Mouse (Mus musculus) stomach, postnatal 0 days (tissue): Measurements from ENCODE around the gene Klf16. TPM values are rescaled to one million over a fixed set of nuclear protein-coding genes. Genes with fewer than 3 reads are reported as not detected.

Experiments used
- ATAC-seq: fragments of 200-750 bp; cut with Nextera tagmentation; 2 replicates; pipeline ENCODE4 v1.8.0; 2017; ENCODE audit not compliant: low FRiP score, low TSS enrichment
- DNase-seq: peaks from one replicate; pipeline ENCODE4 v3.0.0-alpha.2; 2016; ENCODE audit warnings: low spot score
- H3K27ac ChIP-seq: fragments of 300-500 bp; sonication (generic); replicated peaks from 2 replicates; pipeline ENCODE4 v1.5.1; 2014; ENCODE audit warnings: mild to moderate bottlenecking, control low read depth
- H3K27me3 ChIP-seq: fragments of 300-500 bp; sonication (generic); 2 replicates; pipeline ENCODE4 v1.6.1; 2014; ENCODE audit warnings: low read length; ENCODE audit not compliant: control insufficient read depth, insufficient read depth
- H3K36me3 ChIP-seq: fragments of 300-500 bp; sonication (generic); 2 replicates; pipeline ENCODE4 v1.6.1; 2014; ENCODE audit warnings: low read length, mixed read lengths; ENCODE audit not compliant: control insufficient read depth, insufficient read depth
- H3K4me1 ChIP-seq: fragments of 300-500 bp; sonication (generic); replicated peaks from 2 replicates; pipeline ENCODE4 v1.6.1; 2014; ENCODE audit warnings: antibody characterized with exemption; ENCODE audit not compliant: control insufficient read depth, insufficient read depth
- H3K4me2 ChIP-seq: fragments of 300-500 bp; sonication (generic); replicated peaks from 2 replicates; pipeline ENCODE4 v1.6.1; 2014; ENCODE audit warnings: low read depth, mild to moderate bottlenecking, control low read depth, moderate library complexity
- H3K4me3 ChIP-seq: fragments of 300-500 bp; sonication (generic); 2 replicates; pipeline ENCODE4 v1.5.1; 2014; ENCODE audit warnings: low read depth, low read length, control low read depth
- H3K9ac ChIP-seq: fragments of 300-500 bp; sonication (generic); 2 replicates; pipeline ENCODE4 v1.6.1; 2014; ENCODE audit warnings: mild to moderate bottlenecking, low read length, control low read depth, mixed read lengths
- H3K9me3 ChIP-seq: fragments of 300-500 bp; sonication (generic); 2 replicates; pipeline ENCODE4 v1.6.1; 2016; ENCODE audit warnings: low read length; ENCODE audit not compliant: control insufficient read depth
- CTCF ChIP-seq: IDR thresholded peaks from 2 replicates; pipeline ENCODE4 v1.5.1; 2016; ENCODE audit warnings: antibody characterized with exemption, low read depth, mild to moderate bottlenecking, moderate library complexity
- EP300 ChIP-seq: optimal IDR thresholded peaks from 2 replicates; pipeline ENCODE3; 2016; ENCODE audit warnings: antibody characterized with exemption
- WGBS: fragments of 180-500 bp; shearing (Covaris S2); extraction: QIAGEN DNeasy Blood & Tissue Kit; methylation state at CpG from one replicate; pipeline ENCODE4 v1.1.7; 2014; 5-methylcytosine and 5-hydroxymethylcytosine counted together
- polyA plus RNA-seq: library from polyadenylated mRNA; unstranded; fragments of >200 nt; fragmentation: Nextera tagmentation; extraction: Ambion mirVana; gene quantifications from 2 replicates; pipeline ENCODE4 v1.2.1, GENCODE M21; 2015

Gene Klf16
- polyA plus RNA-seq, 1 experiment from 2014 or later = 8.3 TPM

DNA sequence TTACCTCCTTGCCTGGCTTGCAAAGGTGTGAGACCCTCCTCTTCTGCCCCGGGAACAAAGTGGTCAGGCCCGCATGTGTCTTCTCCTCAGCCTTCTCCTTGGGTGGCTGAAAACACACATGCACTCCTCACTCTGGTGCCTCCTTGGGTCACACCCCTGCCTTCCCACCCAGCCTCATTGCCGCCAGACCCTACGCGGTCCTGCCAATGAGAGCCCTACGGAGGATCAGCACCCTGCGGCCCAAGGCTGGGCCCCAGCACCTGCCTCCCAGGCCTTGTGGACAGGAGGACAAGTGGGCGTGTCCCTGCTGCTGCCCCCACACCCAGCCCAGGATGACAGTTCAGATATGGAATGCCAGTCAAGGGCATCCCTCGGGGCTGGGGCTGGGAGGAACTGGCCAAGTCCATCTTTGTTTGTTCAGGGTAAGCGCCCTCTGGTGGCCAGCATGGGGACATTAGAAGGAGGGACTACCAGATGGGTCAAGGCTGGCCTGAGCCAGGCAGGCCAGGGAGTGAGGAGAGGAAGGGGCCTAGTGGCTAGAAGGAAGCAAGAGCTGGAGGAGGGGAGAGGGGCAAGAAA is 28.6 kb downstream of the Klf16 start:
- Histone ChIP-seq H3K9ac (no peak overlapping the region), H3K27me3 (no peaks in the 10 kb centered on the region), H3K36me3 (peaks cover 39% of the 10 kb centered on the region), H3K4me3 (no peak overlapping the region), H3K9me3 (no peaks in the 10 kb centered on the region), H3K27ac (no peak overlapping the region), H3K4me1 (no peaks in the 10 kb centered on the region), H3K4me2 (no peak overlapping the region)
- ATAC-seq = peak; percentile 66
- 75% methylated on average over 10 of the region's 10 CpGs for WGBS
- peak; percentile 71 for DNase-seq
- peak; percentile 88 for TF ChIP-seq CTCF
- TF ChIP-seq EP300 = no peak

DNA sequence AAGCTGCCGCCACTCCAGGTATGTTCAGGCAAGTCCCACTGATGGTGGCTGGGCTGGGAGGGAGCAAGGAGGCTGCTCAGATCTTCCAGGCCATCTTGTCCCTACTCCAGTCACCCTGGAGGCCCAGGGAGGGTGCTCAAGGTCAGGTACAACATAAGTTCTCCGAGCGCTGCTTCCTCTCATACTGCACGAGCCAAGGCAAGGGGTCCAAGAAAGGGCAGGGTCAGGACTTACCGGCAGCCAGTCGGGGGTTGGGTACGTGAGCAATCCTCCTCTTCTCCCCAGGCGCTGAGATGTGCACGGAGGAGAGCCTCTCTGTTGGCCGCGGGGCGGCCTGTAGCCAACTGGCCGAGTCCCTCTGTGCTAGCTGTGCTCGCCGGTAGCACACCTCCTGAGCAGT is 29.6 kb downstream of the Klf16 start:
- no peak overlapping the region for H3K27ac ChIP-seq
- no peaks in the 10 kb centered on the region for H3K27me3 ChIP-seq
- H3K4me3 ChIP-seq = no peak overlapping the region
- peaks cover 46% of the 10 kb centered on the region for H3K36me3 ChIP-seq
- H3K9ac ChIP-seq = no peak overlapping the region
- 92% methylated on average over 15 of the region's 15 CpGs for WGBS
- H3K9me3 ChIP-seq = no peaks in the 10 kb centered on the region
- no peak for TF ChIP-seq CTCF
- TF ChIP-seq EP300 = no peak
- ATAC-seq (no peak), DNase-seq (no peak)
- no peak overlapping the region for H3K4me2 ChIP-seq
- H3K4me1 ChIP-seq = no peaks in the 10 kb centered on the region

- Histone ChIP-seq H3K9me3 (no peaks in the 10 kb centered on the region), H3K4me3 (no peak overlapping the region), H3K9ac (no peak overlapping the region), H3K4me1 (no peaks in the 10 kb centered on the region), H3K36me3 (peaks cover 48% of the 10 kb centered on the region), H3K27ac (no peak overlapping the region), H3K27me3 (no peaks in the 10 kb centered on the region), H3K4me2 (no peak overlapping the region)
- TF ChIP-seq CTCF = no peak
- no peak for TF ChIP-seq EP300
- ATAC-seq = no peak
- DNase-seq = no peak
- 90% methylated on average over 4 of the region's 4 CpGs for WGBS
Observed at GRCm38 (mm10) chr10:80546945-80547344, 30.2 kb downstream of the Klf16 start.

GRCm38 (mm10) chr10:80545590-80545989 is 31.5 kb downstream of the Klf16 start:
- Histone ChIP-seq H3K4me1 (no peaks in the 10 kb centered on the region), H3K9ac (no peak overlapping the region), H3K4me2 (no peak overlapping the region), H3K36me3 (peaks cover 50% of the 10 kb centered on the region), H3K4me3 (no peak overlapping the region), H3K27me3 (no peaks in the 10 kb centered on the region), H3K27ac (no peak overlapping the region), H3K9me3 (no peaks in the 10 kb centered on the region)
- WGBS = 86% methylated on average over 8 of the region's 8 CpGs
- no peak for ATAC-seq
- no peak for TF ChIP-seq EP300
- no peak for DNase-seq

- Histone ChIP-seq H3K36me3 (peaks cover 42% of the 10 kb centered on the region), H3K27me3 (no peaks in the 10 kb centered on the region), H3K4me3 (no peak overlapping the region), H3K27ac (no peak overlapping the region), H3K9me3 (no peaks in the 10 kb centered on the region), H3K4me1 (no peaks in the 10 kb centered on the region), H3K4me2 (no peak overlapping the region), H3K9ac (no peak overlapping the region)
- no peak for ATAC-seq
- WGBS = 93% methylated on average over 14 of the region's 14 CpGs
- no peak for TF ChIP-seq EP300
- no peak for TF ChIP-seq CTCF
- DNase-seq = no peak
Observed at GRCm38 (mm10) chr10:80543873-80544272, 33.2 kb downstream of the Klf16 start.

DNA sequence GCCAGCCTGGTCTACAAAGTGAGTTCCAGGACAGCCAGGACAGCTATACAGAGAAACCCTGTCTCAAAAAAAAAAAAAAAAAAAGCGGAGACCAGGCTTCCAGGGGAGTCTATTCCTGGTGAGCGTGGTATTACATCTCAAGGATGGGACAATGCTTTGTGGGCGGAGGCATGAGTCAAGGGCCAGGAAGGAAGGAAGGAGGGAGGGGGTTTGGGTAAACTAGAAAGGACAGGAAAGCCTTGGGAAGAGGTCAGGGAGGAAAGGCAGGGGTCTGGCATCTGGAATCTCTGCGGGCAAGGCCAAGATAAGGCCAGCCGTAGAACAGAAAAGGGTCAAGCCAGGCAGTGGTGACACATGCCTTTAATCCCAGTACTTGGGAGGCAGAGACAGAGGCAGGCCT is 37.6 kb downstream of the Klf16 start:
- Histone ChIP-seq H3K9ac (no peak overlapping the region), H3K27ac (no peak overlapping the region), H3K4me1 (no peaks in the 10 kb centered on the region), H3K9me3 (no peaks in the 10 kb centered on the region), H3K4me2 (no peak overlapping the region), H3K4me3 (no peak overlapping the region), H3K36me3 (peaks cover 20% of the 10 kb centered on the region; the same call in 1 of the 2 replicates), H3K27me3 (no peaks in the 10 kb centered on the region; the same call in 1 of the 2 replicates)
- no peak for DNase-seq
- 30% methylated on average over 5 of the region's 5 CpGs for WGBS
- no peak for TF ChIP-seq EP300
- no peak for TF ChIP-seq CTCF
- no peak for ATAC-seq
